Mouse (Mus musculus) layer of hippocampus, postnatal 14 days (tissue): ENCODE measurements at regions not wholly inside any gene's neighbourhood (a gene's known extent, or its start where the extent isn't known, plus 50 kb on each side); places are given as distances from the start of the nearest gene placed in this dataset.

ENCODE experiments used
- DNase-seq, 2 experiments: peaks; one replicate each; pipeline ENCODE4 v3.0.0; 2021 to 2022; ENCODE audit warnings: low spot score in 2 of 2, mixed read lengths in 1 of 2

GRCm38 (mm10) chr16:42808864-42809263, 66.8 kb upstream of the Zbtb20 start:
- DNase-seq = no peak

GRCm38 (mm10) chr16:42807536-42807935, 68.1 kb upstream of the Zbtb20 start:
- DNase-seq = no peak

GRCm38 (mm10) chr16:42803609-42804008, 72.1 kb upstream of the Zbtb20 start:
- no peak for DNase-seq

- DNase-seq = no peak
Observed at GRCm38 (mm10) chr16:42792571-42792970, 83.1 kb upstream of the Zbtb20 start.

GRCm38 (mm10) chr16:42784712-42785111, 91.0 kb upstream of the Zbtb20 start:
- DNase-seq = no peak

GRCm38 (mm10) chr16:42784031-42784430, 91.7 kb upstream of the Zbtb20 start:
- no peak for DNase-seq

GRCm38 (mm10) chr16:42782091-42782679, 93.5 kb upstream of the Zbtb20 start:
- peak; percentile 31 to 85 for DNase-seq

- no peak for DNase-seq
Observed at GRCm38 (mm10) chr16:42781096-42782071, 94.3 kb upstream of the Zbtb20 start.

GRCm38 (mm10) chr16:42779957-42780356, 95.7 kb upstream of the Zbtb20 start:
- no peak for DNase-seq

GRCm38 (mm10) chr16:42772640-42773039, 103.0 kb upstream of the Zbtb20 start:
- DNase-seq = no peak

- DNase-seq = no peak
Observed at GRCm38 (mm10) chr16:42770199-42770598, 105.5 kb upstream of the Zbtb20 start.

- peak in 1 of 2 experiments; percentile 10 for DNase-seq
Observed at GRCm38 (mm10) chr16:42748681-42749080, 127.0 kb upstream of the Zbtb20 start.

- DNase-seq = peak; percentile 3 to 14
Observed at GRCm38 (mm10) chr16:42745943-42746675, 129.6 kb upstream of the Zbtb20 start.

GRCm38 (mm10) chr16:42743538-42743937, 132.1 kb upstream of the Zbtb20 start:
- no peak for DNase-seq

- no peak for DNase-seq
Observed at GRCm38 (mm10) chr16:42743120-42743519, 132.6 kb upstream of the Zbtb20 start.

- DNase-seq = no peak
Observed at GRCm38 (mm10) chr16:42727826-42728225, 147.9 kb upstream of the Zbtb20 start.

GRCm38 (mm10) chr16:42719915-42720314, 155.8 kb upstream of the Zbtb20 start:
- no peak for DNase-seq

- no peak for DNase-seq
Observed at GRCm38 (mm10) chr16:42718452-42718851, 157.2 kb upstream of the Zbtb20 start.

GRCm38 (mm10) chr16:42717828-42718412, 157.8 kb upstream of the Zbtb20 start:
- peak; percentile 16 to 74 for DNase-seq

- DNase-seq = peak; percentile 7 to 11
Observed at GRCm38 (mm10) chr16:42717075-42717827, 158.4 kb upstream of the Zbtb20 start.

- DNase-seq = no peak
Observed at GRCm38 (mm10) chr16:42702676-42703075, 173.0 kb upstream of the Zbtb20 start.
